Mouse (Mus musculus) kidney, adult 2 months (tissue): ENCODE data around the gene Ttll6.

ENCODE experiments used
- CTCF ChIP-seq: fragments of 200-500 bp; conservative IDR thresholded peaks from 2 replicates; pipeline ENCODE4 v1.5.1; 2011; ENCODE audit warnings: low read depth, mild to moderate bottlenecking, control low read depth, low read length, moderate library complexity, mixed read lengths; ENCODE audit not compliant: insufficient read depth, insufficient read length
- POLR2A ChIP-seq: fragments of 200-500 bp; IDR thresholded peaks from one replicate; pipeline ENCODE4 v1.6.1; 2011; ENCODE audit warnings: low read depth, low read length, control low read depth

- no peak for TF ChIP-seq CTCF
- TF ChIP-seq POLR2A, result no peak
Observed at GRCm38 (mm10) chr11:96168125-96168524, 34.5 kb downstream of the Ttll6 start.
